Mouse (Mus musculus) lung, embryonic 14.5 days (tissue): ENCODE measurements at regions not wholly inside any gene's neighbourhood (a gene's known extent, or its start where the extent isn't known, plus 50 kb on each side); places are given as distances from the start of the nearest gene placed in this dataset.

Experiments
- ATAC-seq: fragments of 200-750 bp; cut with Nextera tagmentation; 2 replicates; pipeline ENCODE4 v1.8.0; 2017; ENCODE audit warnings: mild to moderate bottlenecking, moderate TSS enrichment, moderate library complexity; ENCODE audit not compliant: insufficient read depth
- DNase-seq: peaks from one replicate; pipeline ENCODE4 v3.0.0-alpha.2; 2015
- H3K27ac ChIP-seq: fragments of 300-500 bp; sonication (generic); 2 replicates; pipeline ENCODE4 v1.5.1; 2014; ENCODE audit warnings: low read depth, mild to moderate bottlenecking, moderate library complexity
- H3K27me3 ChIP-seq: fragments of 300-500 bp; sonication (generic); 2 replicates; pipeline ENCODE4 v1.6.1; 2014; ENCODE audit warnings: low read length, control low read depth; ENCODE audit not compliant: insufficient read depth
- H3K36me3 ChIP-seq: fragments of 300-500 bp; sonication (generic); 2 replicates; pipeline ENCODE4 v1.6.1; 2014; ENCODE audit warnings: control low read depth; ENCODE audit not compliant: insufficient read depth
- H3K4me1 ChIP-seq: fragments of 300-500 bp; sonication (generic); 2 replicates; pipeline ENCODE4 v1.6.1; 2014; ENCODE audit warnings: antibody characterized with exemption, control low read depth; ENCODE audit not compliant: insufficient read depth
- H3K4me2 ChIP-seq: fragments of 300-500 bp; sonication (generic); 2 replicates; pipeline ENCODE4 v1.6.1; 2014; ENCODE audit warnings: mild to moderate bottlenecking
- H3K4me3 ChIP-seq: fragments of 300-500 bp; sonication (generic); 2 replicates; pipeline ENCODE4 v1.5.1; 2014; ENCODE audit warnings: low read depth, low read length
- H3K9ac ChIP-seq: fragments of 300-500 bp; sonication (generic); 2 replicates; pipeline ENCODE4 v1.6.1; 2014
- H3K9me3 ChIP-seq: fragments of 300-500 bp; sonication (generic); 2 replicates; pipeline ENCODE4 v1.6.1; 2016; ENCODE audit warnings: low read depth, low read length, control low read depth
- CTCF ChIP-seq: IDR thresholded peaks from 2 replicates; pipeline ENCODE4 v1.5.1; 2016; ENCODE audit warnings: antibody characterized with exemption, low read depth
- WGBS: fragments of 180-500 bp; shearing (Covaris S2); extraction: QIAGEN DNeasy Blood & Tissue Kit; methylation state at CpG from one replicate; pipeline ENCODE4 v1.1.7; 2014; 5-methylcytosine and 5-hydroxymethylcytosine counted together

GRCm38 (mm10) chr17:76703823-76704222 is 1152.1 kb upstream of the Fam98a start:
- TF ChIP-seq CTCF: no peak
- Histone ChIP-seq H3K4me3 (no peak overlapping the region), H3K36me3 (no peaks in the 10 kb centered on the region), H3K4me1 (no peaks in the 10 kb centered on the region), H3K27me3 (no peaks in the 10 kb centered on the region), H3K9ac (no peak overlapping the region), H3K9me3 (no peaks in the 10 kb centered on the region), H3K4me2 (no peak overlapping the region), H3K27ac (no peak overlapping the region)
- DNase-seq: no peak
- ATAC-seq: no peak

DNA sequence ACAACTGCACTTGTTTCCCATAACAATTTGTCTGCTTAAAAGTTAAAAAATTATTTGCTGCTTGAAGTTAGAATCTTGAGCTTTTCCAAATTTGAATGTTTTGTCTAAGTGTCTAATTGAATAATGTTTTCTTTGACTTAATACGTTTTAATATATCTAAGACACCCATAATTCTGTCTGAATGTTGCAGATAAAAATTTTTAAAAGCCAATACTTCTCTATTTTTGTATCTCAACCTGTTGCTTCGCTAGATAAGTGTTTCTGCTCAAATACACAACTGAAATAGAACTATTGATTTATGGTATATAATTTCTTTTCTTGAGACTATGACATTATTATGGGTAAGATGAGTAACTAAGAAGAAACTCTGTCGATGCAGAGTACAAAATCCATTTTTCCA is 1144.5 kb upstream of the Fam98a start:
- Histone ChIP-seq H3K27ac (no peak overlapping the region), H3K36me3 (no peaks in the 10 kb centered on the region), H3K4me2 (no peak overlapping the region), H3K4me3 (no peak overlapping the region), H3K27me3 (no peaks in the 10 kb centered on the region), H3K9me3 (no peaks in the 10 kb centered on the region), H3K9ac (no peak overlapping the region), H3K4me1 (no peaks in the 10 kb centered on the region)
- ATAC-seq (no peak), DNase-seq (no peak)
- WGBS: 56% methylated on average over 3 of the region's 3 CpGs
- TF ChIP-seq CTCF: no peak

DNA sequence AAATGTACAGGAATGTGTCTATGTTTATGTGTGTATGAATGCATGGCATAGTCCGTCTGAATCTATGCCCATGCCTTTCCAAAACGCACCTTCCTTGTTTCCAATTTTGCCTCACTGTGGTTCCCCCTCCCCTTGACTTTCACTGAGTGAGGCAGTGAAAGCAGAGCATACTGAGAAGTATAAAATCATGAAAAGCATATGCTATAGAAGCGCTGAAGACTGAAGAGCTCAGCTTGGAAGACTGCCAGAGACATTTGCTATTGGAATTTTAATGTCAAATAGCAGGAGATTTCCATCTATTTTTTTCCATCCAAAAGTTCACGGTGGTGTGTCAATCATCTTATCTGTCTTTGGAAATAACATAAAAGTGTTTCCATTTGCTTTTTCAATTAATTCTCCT is 1106.3 kb upstream of the Fam98a start:
- 40% methylated on average over 4 of the region's 4 CpGs for WGBS
- H3K27me3 ChIP-seq: no peaks in the 10 kb centered on the region
- no peak overlapping the region for H3K4me2 ChIP-seq
- no peak overlapping the region for H3K27ac ChIP-seq
- ATAC-seq (no peak), DNase-seq (peak; percentile 74)
- no peak for TF ChIP-seq CTCF
- H3K4me3 ChIP-seq: no peak overlapping the region
- H3K4me1 ChIP-seq: no peaks in the 10 kb centered on the region
- no peak overlapping the region for H3K9ac ChIP-seq
- H3K36me3 ChIP-seq: no peaks in the 10 kb centered on the region
- H3K9me3 ChIP-seq: no peaks in the 10 kb centered on the region

GRCm38 (mm10) chr17:76625976-76626375 is 1074.2 kb upstream of the Fam98a start:
- no peaks in the 10 kb centered on the region for H3K36me3 ChIP-seq
- 79% methylated on average over 7 of the region's 7 CpGs for WGBS
- H3K4me1 ChIP-seq: no peaks in the 10 kb centered on the region
- no peaks in the 10 kb centered on the region for H3K9me3 ChIP-seq
- ATAC-seq (no peak), DNase-seq (no peak)
- no peaks in the 10 kb centered on the region for H3K27me3 ChIP-seq
- no peak overlapping the region for H3K27ac ChIP-seq
- H3K9ac ChIP-seq: no peak overlapping the region
- TF ChIP-seq CTCF: no peak
- H3K4me3 ChIP-seq: no peak overlapping the region
- H3K4me2 ChIP-seq: no peak overlapping the region

GRCm38 (mm10) chr17:76605237-76605636 is 1053.5 kb upstream of the Fam98a start:
- DNase-seq (no peak), ATAC-seq (no peak)
- Histone ChIP-seq H3K9me3 (no peaks in the 10 kb centered on the region), H3K27me3 (no peaks in the 10 kb centered on the region), H3K9ac (no peak overlapping the region), H3K4me2 (no peak overlapping the region), H3K36me3 (no peaks in the 10 kb centered on the region), H3K27ac (no peak overlapping the region), H3K4me1 (no peaks in the 10 kb centered on the region), H3K4me3 (no peak overlapping the region)
- no peak for TF ChIP-seq CTCF
- WGBS: 63% methylated on average over 1 of the region's 1 CpGs

GRCm38 (mm10) chr17:76578323-76578722 is 1026.6 kb upstream of the Fam98a start:
- ATAC-seq: no peak
- Histone ChIP-seq H3K4me3 (no peak overlapping the region), H3K4me1 (no peaks in the 10 kb centered on the region), H3K4me2 (no peak overlapping the region), H3K27ac (no peak overlapping the region), H3K9ac (no peak overlapping the region), H3K9me3 (no peaks in the 10 kb centered on the region), H3K36me3 (no peaks in the 10 kb centered on the region), H3K27me3 (no peaks in the 10 kb centered on the region)
- no peak for TF ChIP-seq CTCF
- DNase-seq: no peak

GRCm38 (mm10) chr17:76559725-76560124 is 1008.0 kb upstream of the Fam98a start:
- no peaks in the 10 kb centered on the region for H3K4me1 ChIP-seq
- H3K4me2 ChIP-seq: no peak overlapping the region
- no peaks in the 10 kb centered on the region for H3K36me3 ChIP-seq
- H3K27me3 ChIP-seq: no peaks in the 10 kb centered on the region
- no peak for DNase-seq
- TF ChIP-seq CTCF: no peak
- no peaks in the 10 kb centered on the region for H3K9me3 ChIP-seq
- WGBS: 73% methylated on average over 1 of the region's 1 CpGs
- no peak overlapping the region for H3K9ac ChIP-seq
- H3K4me3 ChIP-seq: no peak overlapping the region
- ATAC-seq: no peak
- H3K27ac ChIP-seq: no peak overlapping the region

DNA sequence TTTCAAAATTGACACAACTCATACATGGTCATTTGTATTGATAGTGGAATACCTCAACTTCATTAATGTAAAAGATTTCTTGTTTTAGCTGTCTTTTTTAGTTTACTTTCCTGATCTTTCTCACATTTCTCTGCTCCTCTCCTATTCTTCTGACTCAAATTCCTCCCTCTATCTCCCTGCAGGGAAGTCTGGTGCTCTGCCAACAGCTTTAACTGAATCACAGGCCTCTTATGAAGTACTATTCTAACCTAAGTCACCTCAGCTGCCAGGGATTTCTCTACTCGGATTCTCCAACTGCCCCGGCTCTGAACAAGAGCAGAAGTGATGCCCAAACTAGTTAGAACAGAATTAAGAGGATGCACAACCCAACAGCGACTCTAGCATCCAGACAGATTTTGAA is 993.8 kb upstream of the Fam98a start:
- H3K27ac ChIP-seq: no peak overlapping the region
- H3K4me2 ChIP-seq: no peak overlapping the region
- H3K27me3 ChIP-seq: no peaks in the 10 kb centered on the region
- no peak overlapping the region for H3K9ac ChIP-seq
- H3K4me3 ChIP-seq: no peak overlapping the region
- no peaks in the 10 kb centered on the region for H3K9me3 ChIP-seq
- TF ChIP-seq CTCF: no peak
- no peaks in the 10 kb centered on the region for H3K4me1 ChIP-seq
- WGBS: 59% methylated on average over 3 of the region's 3 CpGs
- DNase-seq (peak; percentile 3), ATAC-seq (no peak)
- no peaks in the 10 kb centered on the region for H3K36me3 ChIP-seq
